Mouse (Mus musculus) stomach, postnatal 0 days (tissue): Measurements from ENCODE around the gene Icam5. TPM values are rescaled to one million over a fixed set of nuclear protein-coding genes. Genes with fewer than 3 reads are reported as not detected.

Source experiments
- ATAC-seq: fragments of 200-750 bp; cut with Nextera tagmentation; 2 replicates; pipeline ENCODE4 v1.8.0; 2017; ENCODE audit not compliant: low FRiP score, low TSS enrichment
- DNase-seq: peaks from one replicate; pipeline ENCODE4 v3.0.0-alpha.2; 2016; ENCODE audit warnings: low spot score
- H3K27ac ChIP-seq: fragments of 300-500 bp; sonication (generic); replicated peaks from 2 replicates; pipeline ENCODE4 v1.5.1; 2014; ENCODE audit warnings: mild to moderate bottlenecking, control low read depth
- H3K27me3 ChIP-seq: fragments of 300-500 bp; sonication (generic); 2 replicates; pipeline ENCODE4 v1.6.1; 2014; ENCODE audit warnings: low read length; ENCODE audit not compliant: control insufficient read depth, insufficient read depth
- H3K36me3 ChIP-seq: fragments of 300-500 bp; sonication (generic); 2 replicates; pipeline ENCODE4 v1.6.1; 2014; ENCODE audit warnings: low read length, mixed read lengths; ENCODE audit not compliant: control insufficient read depth, insufficient read depth
- H3K4me1 ChIP-seq: fragments of 300-500 bp; sonication (generic); replicated peaks from 2 replicates; pipeline ENCODE4 v1.6.1; 2014; ENCODE audit warnings: antibody characterized with exemption; ENCODE audit not compliant: control insufficient read depth, insufficient read depth
- H3K4me2 ChIP-seq: fragments of 300-500 bp; sonication (generic); replicated peaks from 2 replicates; pipeline ENCODE4 v1.6.1; 2014; ENCODE audit warnings: low read depth, mild to moderate bottlenecking, control low read depth, moderate library complexity
- H3K4me3 ChIP-seq: fragments of 300-500 bp; sonication (generic); 2 replicates; pipeline ENCODE4 v1.5.1; 2014; ENCODE audit warnings: low read depth, low read length, control low read depth
- H3K9ac ChIP-seq: fragments of 300-500 bp; sonication (generic); 2 replicates; pipeline ENCODE4 v1.6.1; 2014; ENCODE audit warnings: mild to moderate bottlenecking, low read length, control low read depth, mixed read lengths
- H3K9me3 ChIP-seq: fragments of 300-500 bp; sonication (generic); 2 replicates; pipeline ENCODE4 v1.6.1; 2016; ENCODE audit warnings: low read length; ENCODE audit not compliant: control insufficient read depth
- CTCF ChIP-seq: IDR thresholded peaks from 2 replicates; pipeline ENCODE4 v1.5.1; 2016; ENCODE audit warnings: antibody characterized with exemption, low read depth, mild to moderate bottlenecking, moderate library complexity
- EP300 ChIP-seq: optimal IDR thresholded peaks from 2 replicates; pipeline ENCODE3; 2016; ENCODE audit warnings: antibody characterized with exemption
- WGBS: fragments of 180-500 bp; shearing (Covaris S2); extraction: QIAGEN DNeasy Blood & Tissue Kit; methylation state at CpG from one replicate; pipeline ENCODE4 v1.1.7; 2014; 5-methylcytosine and 5-hydroxymethylcytosine counted together
- polyA plus RNA-seq: library from polyadenylated mRNA; unstranded; fragments of >200 nt; fragmentation: Nextera tagmentation; extraction: Ambion mirVana; gene quantifications from 2 replicates; pipeline ENCODE4 v1.2.1, GENCODE M21; 2015

Gene Icam5
- 0.15 and 0.27 TPM in 2 replicates for polyA plus RNA-seq

DNA sequence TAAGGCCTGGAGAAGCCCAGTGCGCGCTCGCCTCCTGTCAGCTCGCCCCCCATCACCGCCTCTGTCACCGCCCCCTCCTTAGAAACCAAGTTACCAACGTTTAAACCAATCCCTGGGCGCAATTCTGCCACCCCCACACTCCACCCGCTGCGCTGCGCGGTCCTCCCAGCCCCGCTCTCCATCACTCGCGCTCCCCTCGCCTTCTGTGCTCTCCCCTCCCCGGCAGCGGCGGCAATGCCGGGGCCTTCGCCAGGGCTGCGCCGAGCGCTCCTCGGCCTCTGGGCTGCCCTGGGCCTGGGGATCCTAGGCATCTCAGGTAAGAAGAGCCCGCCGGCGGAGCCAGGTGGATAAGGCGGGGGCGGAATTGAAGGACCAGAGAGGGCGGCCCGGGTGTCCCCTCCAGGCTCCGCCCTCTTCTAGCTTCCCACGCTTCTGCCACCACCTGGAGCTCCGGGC, at the start of gene Icam5:
Gene Icam5 (plus strand): TSS at position 178 of the 456 bp plus-strand sequence.
- Histone ChIP-seq H3K9me3 (no peaks in the 10 kb centered on the region), H3K27ac (peak within 1 kb of the TSS; percentile 53; the same call in 1 of the 2 replicates), H3K27me3 (peaks cover 25% of the 10 kb centered on the region), H3K4me2 (peak within 1 kb of the TSS; percentile 95), H3K4me3 (peak within 1 kb of the TSS; percentile 52), H3K4me1 (0 out of 2 replicates have a peak, but pooled peaks cover 3% of the 10 kb centered on the region), H3K9ac (peak within 1 kb of the TSS; percentile 55), H3K36me3 (no peaks in the 10 kb centered on the region)
- DNase-seq, result peak; percentile 32
- TF ChIP-seq CTCF (no peak), EP300 (no peak)
- ATAC-seq, result no peak
- under 1% methylated on average over 31 of the region's 35 CpGs for WGBS

DNA sequence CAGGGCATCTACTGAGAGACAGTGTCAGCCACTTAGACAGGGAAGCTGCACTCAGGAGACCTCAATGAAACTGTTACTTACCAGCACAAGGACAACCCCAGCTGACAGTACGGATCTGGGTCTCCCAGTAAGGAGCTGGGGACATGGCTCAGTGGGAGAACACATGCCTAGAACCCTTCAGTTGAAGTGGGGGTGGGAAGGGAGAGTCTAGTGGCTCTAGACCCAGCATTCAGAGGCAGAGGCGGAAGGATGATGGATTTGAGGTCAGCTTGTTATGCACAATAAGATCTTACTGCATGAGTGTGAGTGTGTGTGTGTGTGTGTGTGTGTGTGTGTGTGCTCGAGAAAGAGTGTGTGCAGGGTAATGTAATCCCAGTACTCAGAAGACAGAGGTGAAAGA, 49.7 kb upstream of the Icam5 start:
- Histone ChIP-seq H3K27me3 (no peaks in the 10 kb centered on the region), H3K4me3 (no peak overlapping the region), H3K4me2 (no peak overlapping the region), H3K4me1 (no peaks in the 10 kb centered on the region), H3K9ac (no peak overlapping the region), H3K27ac (no peak overlapping the region), H3K36me3 (no peaks in the 10 kb centered on the region), H3K9me3 (no peaks in the 10 kb centered on the region)
- 63% methylated on average over 3 of the region's 3 CpGs for WGBS
- TF ChIP-seq EP300, result no peak
- no peak for TF ChIP-seq CTCF
- no peak for DNase-seq
- no peak for ATAC-seq

DNA sequence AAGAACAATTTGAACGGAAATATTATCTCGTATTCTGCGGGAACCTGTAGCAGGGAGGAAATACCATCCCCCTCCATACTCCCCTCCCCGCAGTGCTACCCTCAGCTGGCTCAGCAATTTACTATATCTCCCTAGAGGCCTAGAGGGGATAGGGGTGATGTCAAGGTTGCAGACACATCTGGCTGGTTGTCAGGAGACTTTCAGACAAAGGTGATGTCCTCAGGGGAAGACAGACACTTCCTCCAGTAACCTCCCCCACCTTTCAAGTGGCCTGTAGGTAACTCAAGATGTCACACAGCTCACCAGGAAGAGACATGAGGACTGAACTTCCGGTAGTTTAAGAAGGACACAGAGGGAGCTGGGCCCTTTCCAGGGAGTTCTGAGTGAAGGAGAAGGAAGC, 48.7 kb upstream of the Icam5 start:
- Histone ChIP-seq H3K4me1 (no peaks in the 10 kb centered on the region), H3K36me3 (no peaks in the 10 kb centered on the region), H3K27me3 (no peaks in the 10 kb centered on the region), H3K4me3 (no peak overlapping the region), H3K4me2 (no peak overlapping the region), H3K9me3 (no peaks in the 10 kb centered on the region), H3K27ac (no peak overlapping the region), H3K9ac (no peak overlapping the region)
- 34% methylated on average over 5 of the region's 5 CpGs for WGBS
- ATAC-seq (no peak), DNase-seq (no peak)
- TF ChIP-seq EP300, result no peak
- TF ChIP-seq CTCF, result no peak

DNA sequence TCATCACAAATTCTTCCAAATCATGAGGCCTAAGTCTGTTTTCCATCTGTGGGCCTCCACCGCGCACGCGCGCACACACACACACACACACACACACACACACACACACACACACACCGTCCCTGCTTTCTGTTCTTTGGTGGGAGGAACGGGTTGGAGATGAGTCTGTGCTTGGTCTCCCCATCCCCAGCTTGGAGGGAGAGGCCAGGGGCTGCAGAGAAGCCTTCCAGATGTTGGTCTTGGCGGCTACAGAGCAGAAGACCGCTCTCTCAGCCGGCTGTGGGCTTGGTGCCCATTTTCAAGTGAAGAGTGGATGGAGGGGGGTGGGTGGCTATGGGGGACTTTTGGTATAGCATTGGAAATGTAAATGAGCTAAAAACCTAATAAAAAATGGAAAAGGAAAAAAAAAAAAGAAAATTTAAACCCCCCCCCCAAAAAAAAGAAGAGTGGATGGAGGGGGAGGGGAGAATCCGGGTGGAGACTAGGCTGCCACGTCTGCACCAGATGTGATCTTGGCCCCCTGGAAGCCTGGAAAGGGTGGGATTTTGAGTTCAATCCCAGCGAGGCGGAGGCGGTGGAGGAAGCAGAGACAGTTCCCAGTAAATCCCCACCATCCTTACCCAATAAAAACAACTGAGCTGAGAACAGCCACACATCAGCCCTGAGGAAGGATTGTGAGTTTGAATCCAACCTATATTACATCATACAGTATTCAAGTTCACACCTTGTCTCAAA, 44.8 kb upstream of the Icam5 start:
- ATAC-seq, result peak; percentile 81
- TF ChIP-seq CTCF (no peak), EP300 (no peak)
- H3K4me1 ChIP-seq, result no peaks in the 10 kb centered on the region
- H3K9ac ChIP-seq, result no peak overlapping the region
- H3K27ac ChIP-seq, result peak overlapping the region; percentile 71; the same call in 1 of the 2 replicates
- H3K4me3 ChIP-seq, result no peak overlapping the region
- 47% methylated on average over 15 of the region's 15 CpGs for WGBS
- no peaks in the 10 kb centered on the region for H3K9me3 ChIP-seq
- no peaks in the 10 kb centered on the region for H3K36me3 ChIP-seq
- no peaks in the 10 kb centered on the region for H3K27me3 ChIP-seq
- DNase-seq, result peak; percentile 34
- no peak overlapping the region for H3K4me2 ChIP-seq

DNA sequence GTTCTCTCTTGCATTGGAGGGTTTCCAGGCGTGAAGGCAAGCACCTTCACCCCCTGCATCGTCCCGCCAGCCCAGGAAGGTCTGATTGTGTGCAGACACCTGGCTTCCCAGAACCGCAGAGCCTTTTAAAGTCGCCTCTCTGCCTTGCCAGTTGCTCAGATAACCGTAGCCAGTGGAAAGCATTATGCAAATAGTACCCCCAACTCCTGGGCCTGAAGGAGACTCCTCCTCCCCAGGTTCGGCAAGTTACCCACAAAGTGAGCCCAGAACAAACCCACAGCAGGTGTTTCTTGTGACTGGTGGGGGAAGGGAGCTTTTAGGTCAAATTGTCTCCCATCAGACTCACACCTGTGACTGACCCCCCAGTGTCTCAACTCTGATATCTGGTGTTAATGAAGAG, 43.9 kb upstream of the Icam5 start:
- ATAC-seq, result no peak
- Histone ChIP-seq H3K9ac (no peak overlapping the region), H3K36me3 (no peaks in the 10 kb centered on the region), H3K27me3 (no peaks in the 10 kb centered on the region), H3K4me2 (no peak overlapping the region), H3K9me3 (no peaks in the 10 kb centered on the region), H3K27ac (peak overlapping the region; percentile 5; the same call in 1 of the 2 replicates), H3K4me3 (no peak overlapping the region), H3K4me1 (no peaks in the 10 kb centered on the region)
- no peak for DNase-seq
- 32% methylated on average over 7 of the region's 7 CpGs for WGBS
- no peak for TF ChIP-seq CTCF
- no peak for TF ChIP-seq EP300

DNA sequence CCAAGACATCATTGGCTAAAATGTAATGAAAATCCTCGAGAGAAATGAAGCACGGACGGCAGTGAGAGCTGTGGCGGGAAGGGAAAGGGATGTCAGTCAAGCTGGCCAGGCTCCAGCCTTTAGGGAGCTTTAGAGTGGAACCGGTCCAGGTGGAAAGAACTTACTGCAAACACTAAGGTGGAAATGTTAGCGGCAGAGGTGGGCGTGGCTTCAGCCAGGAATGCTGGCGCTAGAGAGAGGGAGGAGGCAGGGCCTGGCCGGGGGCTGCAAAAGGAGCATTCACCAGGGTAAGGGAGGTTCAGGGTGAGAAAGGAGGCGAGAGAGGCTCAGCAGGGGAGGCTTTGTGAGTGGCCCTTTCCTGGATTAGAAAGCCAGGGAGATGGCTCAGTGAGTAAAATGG, 41.0 kb upstream of the Icam5 start:
- Histone ChIP-seq H3K4me3 (no peak overlapping the region; the same call in 1 of the 2 replicates), H3K36me3 (no peaks in the 10 kb centered on the region), H3K9me3 (no peaks in the 10 kb centered on the region), H3K27me3 (no peaks in the 10 kb centered on the region), H3K4me2 (peak overlapping the region; percentile 15; the same call in 1 of the 2 replicates), H3K9ac (no peak overlapping the region), H3K4me1 (no peaks in the 10 kb centered on the region), H3K27ac (no peak overlapping the region)
- ATAC-seq (no peak), DNase-seq (peak; percentile 70)
- 6% methylated on average over 10 of the region's 10 CpGs for WGBS
- no peak for TF ChIP-seq EP300
- no peak for TF ChIP-seq CTCF
